Mouse (Mus musculus) embryo, embryonic 11.5 days (tissue): ENCODE measurements around the gene Afp.

Source experiments
- DNase-seq: peaks from one replicate; pipeline ENCODE4 v3.0.0-alpha.2; 2012; ENCODE audit warnings: low read depth, low spot score

Afp gene

DNA sequence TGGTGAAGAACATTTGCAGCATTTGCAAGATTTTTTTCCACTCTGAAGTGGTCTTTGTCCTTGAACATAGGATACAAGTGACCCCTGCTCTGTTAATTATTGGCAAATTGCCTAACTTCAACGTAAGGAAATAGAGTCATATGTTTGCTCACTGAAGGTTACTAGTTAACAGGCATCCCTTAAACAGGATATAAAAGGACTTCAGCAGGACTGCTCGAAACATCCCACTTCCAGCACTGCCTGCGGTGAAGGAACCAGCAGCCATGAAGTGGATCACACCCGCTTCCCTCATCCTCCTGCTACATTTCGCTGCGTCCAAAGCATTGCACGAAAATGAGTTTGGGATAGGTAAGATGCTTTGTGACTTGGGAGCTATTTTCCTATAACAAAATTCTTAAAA lies at the start of gene Afp:
Gene Afp, plus strand, starts transcription at position 220 of the 400 bp plus-strand sequence.
- no peak for DNase-seq

DNA sequence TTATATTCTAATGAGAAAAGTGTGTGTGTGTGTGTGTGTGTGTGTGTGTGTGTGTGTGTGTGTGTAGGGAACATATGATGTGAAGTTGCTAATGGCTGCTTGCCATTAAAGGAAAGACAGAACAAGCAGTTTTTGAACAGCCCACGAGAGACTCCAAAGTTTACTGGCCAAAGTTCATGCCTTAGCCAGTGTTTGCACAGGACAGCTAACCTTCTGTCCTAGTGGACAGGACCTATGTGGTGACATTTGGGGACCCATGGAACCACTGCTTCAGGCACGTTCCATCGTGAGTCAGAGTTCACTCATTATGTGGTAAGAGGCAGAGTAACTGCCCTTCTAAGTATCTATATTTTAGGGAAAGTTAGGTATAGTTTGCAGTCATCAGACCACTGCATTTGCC lies 43.0 kb upstream of the Afp start:
- no peak for DNase-seq

DNA sequence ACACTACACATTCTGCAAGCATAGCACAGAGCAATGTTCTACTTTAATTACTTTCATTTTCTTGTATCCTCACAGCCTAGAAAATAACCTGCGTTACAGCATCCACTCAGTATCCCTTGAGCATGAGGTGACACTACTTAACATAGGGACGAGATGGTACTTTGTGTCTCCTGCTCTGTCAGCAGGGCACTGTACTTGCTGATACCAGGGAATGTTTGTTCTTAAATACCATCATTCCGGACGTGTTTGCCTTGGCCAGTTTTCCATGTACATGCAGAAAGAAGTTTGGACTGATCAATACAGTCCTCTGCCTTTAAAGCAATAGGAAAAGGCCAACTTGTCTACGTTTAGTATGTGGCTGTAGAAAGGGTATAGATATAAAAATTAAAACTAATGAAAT lies 40.6 kb upstream of the Afp start:
- no peak for DNase-seq

DNA sequence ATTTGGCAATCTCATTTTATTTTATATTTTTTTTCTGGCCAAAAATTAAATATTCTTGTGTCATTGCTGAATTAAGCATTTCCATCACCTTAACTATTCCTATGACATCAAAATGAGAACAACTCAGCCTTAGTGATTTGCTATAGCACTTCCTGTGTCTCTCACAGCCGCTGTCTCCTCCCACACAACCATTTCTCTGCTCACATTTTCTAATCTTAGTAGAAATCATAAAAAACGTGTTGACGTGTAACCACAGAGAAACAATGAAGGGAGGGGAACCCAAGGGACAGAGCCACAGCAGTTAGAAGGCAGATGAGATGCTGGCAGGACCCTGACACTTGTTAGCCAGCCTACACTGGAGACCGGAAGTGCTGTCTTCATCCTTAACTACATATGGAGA lies 37.8 kb upstream of the Afp start:
- no peak for DNase-seq

DNA sequence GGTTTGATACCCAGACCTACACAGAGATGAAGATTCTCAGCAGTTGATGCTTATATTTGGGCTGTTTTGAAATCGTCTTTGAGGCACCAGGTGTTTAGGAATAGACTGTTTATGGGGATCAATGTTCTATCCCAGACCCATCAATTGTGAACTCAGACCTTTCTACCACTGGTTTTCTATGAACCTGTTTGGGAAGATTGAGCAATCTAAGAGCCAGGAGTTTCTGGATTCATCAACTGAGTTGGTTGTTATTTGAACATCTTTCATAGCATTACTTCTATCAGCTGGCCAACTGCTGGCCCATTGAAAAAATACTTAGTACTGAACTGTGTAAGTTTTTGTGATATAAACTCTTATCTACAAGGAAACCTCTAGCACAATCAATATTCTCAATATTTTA lies 33.3 kb upstream of the Afp start:
- DNase-seq: no peak

DNA sequence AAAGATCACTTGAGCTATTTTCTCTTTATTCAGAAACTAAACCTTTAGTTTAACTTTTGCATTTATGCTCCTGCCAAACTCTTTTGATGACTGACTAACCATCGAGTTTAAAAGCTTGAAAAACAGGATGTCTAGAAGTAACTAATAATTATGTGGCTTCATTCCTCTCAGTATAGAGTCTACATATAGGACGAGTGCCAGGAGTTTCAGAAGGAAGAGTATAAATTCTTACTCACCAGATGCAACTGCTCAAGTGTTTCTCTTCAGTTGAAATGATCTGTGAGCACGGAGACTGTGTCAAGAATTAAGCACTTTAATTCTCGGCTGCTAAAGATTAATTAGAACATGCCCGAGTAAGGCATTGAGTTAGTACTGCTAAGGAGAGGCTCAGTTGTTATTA lies 31.8 kb upstream of the Afp start:
- DNase-seq: no peak

DNA sequence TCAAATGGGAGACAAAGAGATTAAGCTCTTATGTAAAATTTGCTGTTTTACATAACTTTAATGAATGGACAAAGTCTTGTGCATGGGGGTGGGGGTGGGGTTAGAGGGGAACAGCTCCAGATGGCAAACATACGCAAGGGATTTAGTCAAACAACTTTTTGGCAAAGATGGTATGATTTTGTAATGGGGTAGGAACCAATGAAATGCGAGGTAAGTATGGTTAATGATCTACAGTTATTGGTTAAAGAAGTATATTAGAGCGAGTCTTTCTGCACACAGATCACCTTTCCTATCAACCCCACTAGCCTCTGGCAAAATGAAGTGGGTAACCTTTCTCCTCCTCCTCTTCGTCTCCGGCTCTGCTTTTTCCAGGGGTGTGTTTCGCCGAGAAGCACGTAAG lies 29.9 kb upstream of the Afp start, which contains the start of gene Alb:
Gene Alb, plus strand, starts transcription at position 279 of the 400 bp plus-strand sequence.
- no peak for DNase-seq

DNA sequence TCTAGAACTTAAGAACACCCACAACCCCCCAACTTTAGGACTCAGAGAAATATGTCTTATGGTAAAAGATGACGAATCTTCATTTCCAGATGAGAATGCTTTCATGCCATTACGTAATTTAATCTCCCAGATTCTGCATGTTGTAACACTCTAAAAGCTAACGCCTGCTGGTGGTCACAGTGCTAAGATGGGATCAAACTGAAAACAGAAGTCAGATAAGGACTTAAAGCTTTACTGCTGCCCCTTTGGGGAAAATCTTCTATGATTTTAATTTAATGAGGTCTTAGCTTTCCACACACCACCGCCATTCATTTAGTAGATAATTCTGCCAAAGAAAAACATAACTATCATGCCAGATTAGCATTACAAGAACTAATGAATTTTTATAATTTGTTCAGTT lies 23.7 kb upstream of the Afp start:
- no peak for DNase-seq

DNA sequence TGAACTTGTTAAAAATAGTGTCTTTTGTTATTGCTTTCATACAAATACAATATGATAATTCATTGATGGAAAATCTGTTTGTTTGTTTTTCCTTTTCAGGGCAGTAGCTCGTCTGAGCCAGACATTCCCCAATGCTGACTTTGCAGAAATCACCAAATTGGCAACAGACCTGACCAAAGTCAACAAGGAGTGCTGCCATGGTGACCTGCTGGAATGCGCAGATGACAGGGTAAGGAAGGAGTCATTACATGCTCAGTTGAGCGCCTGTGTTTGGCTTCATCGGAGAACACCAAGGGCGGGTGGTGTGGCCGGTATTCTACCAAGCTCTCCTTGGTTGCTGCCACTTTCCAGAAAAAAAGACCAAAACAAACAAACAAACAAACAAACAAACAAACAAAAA lies 23.3 kb upstream of the Afp start:
- DNase-seq: peak; percentile 35

DNA sequence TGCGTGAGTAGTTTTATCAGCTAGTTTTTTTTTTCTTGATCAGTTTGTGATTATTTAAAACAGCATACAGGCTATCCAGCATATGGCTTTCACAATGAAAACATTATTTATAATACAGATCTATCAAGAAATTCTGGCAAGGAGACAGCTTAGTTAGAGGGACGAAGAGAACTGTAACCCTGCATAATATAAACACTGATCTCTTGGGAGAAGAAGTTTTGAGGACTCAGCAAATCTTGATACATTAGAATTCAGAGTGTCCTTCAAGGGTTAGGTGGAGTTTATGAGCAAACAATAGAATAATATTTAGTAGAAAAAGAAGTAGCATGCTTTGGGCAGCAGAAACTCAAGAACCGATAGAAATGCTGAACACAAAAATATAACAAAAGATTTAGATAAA lies 19.7 kb upstream of the Afp start:
- no peak for DNase-seq

DNA sequence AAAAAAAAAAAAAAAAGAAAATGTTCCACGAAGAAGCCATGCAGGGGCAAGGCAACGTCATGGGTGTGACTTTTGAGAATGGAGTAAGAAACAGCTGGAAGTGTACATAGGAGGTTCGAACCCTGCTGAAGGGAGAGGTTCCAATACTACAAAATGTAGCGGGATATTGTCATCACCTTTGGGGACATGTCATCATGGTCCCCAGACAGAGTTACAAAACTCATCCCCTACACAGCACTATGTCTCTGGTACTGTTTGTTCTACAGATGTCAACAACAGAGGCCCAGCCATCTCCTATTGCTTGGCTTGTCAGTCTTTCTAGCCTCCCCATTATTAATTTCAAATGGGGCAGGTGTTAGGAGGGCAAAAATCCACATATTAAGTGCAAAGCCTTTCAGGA lies 16.6 kb upstream of the Afp start:
- no peak for DNase-seq

DNA sequence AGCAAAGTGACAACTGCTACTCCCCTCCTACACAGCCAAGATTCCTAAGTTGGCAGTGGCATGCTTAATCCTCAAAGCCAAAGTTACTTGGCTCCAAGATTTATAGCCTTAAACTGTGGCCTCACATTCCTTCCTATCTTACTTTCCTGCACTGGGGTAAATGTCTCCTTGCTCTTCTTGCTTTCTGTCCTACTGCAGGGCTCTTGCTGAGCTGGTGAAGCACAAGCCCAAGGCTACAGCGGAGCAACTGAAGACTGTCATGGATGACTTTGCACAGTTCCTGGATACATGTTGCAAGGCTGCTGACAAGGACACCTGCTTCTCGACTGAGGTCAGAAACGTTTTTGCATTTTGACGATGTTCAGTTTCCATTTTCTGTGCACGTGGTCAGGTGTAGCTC lies 16.2 kb upstream of the Afp start:
- no peak for DNase-seq

DNA sequence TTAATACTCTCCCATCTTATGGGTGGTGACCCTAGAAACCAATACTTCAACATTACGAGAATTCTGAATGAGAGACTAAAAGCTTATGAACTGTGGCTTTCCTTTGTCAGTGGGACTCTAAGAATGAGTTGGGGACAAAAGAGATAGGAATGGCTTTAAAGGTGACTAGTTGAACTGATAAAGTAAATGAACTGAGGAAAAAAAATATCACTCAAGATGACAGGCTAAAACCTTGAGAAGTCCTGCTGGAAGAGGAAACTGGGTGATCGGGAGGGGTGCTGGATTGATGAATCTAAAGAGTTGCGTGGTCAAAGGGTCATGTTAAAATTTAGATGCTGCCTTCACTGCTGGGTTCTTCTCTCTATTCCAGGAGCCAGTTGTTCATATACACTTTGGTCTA lies 13.8 kb upstream of the Afp start:
- no peak for DNase-seq

DNA sequence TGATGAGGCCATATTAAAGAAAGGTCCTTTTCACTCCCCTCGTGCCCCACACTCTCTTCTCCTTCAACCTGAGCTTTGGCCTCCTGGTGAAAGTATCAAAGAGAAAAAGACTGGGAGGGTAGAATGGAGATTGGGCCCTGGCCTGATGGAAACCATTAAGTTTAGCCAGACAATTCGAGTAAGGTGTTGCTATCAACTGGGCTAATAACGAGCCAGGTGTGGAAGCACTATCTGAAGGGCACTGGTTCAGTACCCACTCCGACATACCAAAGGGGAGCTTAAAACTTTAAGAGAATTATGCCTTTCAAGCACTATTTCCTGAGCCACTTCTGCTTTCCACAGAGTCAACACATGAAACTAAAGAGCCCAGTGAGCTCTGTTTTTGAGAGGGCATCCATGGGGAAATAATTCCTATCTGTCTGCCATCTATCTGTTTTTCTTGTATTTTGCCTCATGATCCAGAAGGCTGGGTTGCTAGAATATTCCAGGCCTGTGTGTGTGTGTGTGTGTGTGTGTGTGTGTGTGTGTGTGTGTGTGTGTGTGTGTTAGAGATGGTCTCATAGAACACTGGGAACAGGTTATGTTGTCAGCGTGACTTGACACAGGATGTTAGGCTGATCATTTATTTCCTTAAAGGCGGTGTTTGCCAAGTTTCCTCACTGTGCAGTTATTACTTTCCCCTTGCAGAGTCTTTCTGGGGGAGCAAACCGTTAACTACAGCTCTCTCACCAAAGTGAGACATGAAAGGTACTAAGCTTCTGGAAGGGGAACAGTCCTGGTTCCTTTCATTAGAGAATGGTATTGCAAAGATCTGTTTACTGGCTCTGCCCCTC lies 13.0 kb upstream of the Afp start:
- no peak for DNase-seq

DNA sequence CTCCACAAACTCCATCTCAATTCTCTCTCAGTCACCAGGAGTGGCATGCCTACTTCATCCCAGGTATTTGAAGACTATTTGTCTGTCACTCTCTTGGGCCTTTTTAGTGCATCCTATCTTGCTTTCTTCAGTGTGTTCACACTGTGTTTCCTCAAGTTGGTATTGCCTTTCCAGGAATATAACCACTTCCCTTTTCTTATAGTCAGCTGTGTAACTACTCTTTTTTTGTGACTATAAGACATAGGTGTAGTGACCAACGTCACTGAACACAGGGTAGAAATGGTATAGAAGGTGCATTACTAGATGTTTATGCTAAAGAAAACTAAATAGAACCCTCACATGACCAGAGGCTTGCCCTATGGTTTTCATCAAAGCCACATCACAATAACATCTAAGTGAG lies 11.7 kb upstream of the Afp start:
- no peak for DNase-seq

DNA sequence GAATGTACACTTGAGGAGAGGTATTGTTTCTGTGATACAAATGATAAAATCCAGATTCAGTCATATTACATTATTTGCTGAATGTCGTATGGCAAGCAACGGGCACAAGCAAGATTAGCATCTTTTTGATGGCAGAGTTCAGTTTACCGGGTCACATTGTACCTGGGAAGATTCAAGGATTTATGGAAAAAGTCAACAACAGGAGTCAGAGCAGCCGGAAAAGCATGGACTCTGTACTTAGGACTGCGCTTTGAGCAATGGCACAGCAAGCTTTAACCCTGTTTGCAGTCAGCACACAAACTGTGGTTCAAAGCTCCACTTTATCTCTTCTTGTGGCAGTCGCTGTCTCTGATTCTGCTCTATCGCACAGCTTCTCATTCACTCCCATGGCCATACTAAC lies 4.9 kb upstream of the Afp start:
- DNase-seq: no peak

DNA sequence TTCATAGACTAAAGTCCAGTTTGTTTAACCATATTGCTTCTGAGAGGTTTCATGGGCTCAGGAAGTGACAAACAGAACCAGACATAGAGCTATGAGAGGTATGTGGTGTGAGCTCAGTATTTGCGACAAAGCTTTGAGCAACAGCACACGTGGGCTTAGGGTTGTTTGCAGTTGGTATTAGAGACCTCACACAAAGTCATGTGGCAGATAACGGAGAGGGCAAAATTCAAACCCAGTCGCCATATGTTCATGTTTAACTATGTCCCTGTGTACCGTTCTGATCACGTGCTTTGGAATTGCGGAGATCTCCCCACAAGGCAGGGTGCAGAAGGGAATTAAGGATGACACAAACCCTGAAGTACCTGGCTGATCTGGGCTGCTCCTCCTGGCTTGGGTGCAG lies 2.2 kb upstream of the Afp start:
- DNase-seq: no peak

DNA sequence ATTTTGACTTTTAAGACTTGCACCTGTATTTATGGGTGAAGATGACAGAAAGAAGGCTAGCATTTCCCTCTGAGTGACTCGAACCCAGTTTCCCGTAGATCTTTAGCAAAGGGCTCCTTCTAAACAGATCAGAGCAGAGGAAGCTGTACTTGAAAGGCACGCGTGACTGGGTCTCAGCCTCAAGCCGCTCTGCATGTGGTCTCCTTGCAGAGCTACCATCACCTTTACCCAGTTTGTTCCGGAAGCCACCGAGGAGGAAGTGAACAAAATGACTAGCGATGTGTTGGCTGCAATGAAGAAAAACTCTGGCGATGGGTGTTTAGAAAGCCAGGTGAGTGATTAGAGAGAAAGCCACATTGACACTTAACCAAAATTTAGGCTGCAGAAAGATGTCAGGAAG lies 1.9 kb downstream of the Afp start:
- no peak for DNase-seq

DNA sequence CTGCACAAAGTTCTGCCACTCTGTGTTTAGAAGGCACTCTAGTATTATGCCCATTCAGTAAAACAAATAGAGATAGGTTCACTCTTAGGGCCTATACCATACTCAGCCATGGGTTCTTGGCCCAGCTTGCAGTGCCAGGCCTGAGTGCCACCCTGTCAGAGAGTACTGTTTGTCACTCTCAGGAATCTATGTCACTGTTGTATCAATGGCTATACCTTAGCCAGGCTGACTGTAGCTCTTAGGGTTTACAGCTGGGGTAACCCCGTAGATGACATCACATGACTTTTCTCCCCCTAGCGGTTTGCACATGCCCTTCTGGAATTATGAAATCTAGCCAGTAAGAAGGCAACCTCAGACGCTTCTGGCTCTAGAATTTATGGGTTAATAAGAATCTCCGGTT lies 3.8 kb downstream of the Afp start:
- DNase-seq: no peak

DNA sequence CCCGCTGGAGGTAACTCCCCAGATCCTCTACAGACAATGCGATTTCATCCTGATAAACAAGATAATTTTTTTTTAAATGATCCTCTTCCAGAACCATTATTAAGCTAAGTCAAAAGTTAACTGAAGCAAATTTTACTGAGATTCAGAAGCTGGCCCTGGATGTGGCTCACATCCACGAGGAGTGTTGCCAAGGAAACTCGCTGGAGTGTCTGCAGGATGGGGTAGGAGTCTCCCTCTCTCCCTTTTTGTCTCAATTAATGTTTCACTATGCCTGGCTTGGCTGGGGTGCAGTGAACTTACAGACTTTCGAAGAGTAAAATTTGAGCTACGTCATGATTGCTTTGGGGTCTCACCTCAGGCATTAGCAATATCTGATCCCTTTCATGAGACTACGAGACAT lies 9.0 kb downstream of the Afp start:
- no peak for DNase-seq

DNA sequence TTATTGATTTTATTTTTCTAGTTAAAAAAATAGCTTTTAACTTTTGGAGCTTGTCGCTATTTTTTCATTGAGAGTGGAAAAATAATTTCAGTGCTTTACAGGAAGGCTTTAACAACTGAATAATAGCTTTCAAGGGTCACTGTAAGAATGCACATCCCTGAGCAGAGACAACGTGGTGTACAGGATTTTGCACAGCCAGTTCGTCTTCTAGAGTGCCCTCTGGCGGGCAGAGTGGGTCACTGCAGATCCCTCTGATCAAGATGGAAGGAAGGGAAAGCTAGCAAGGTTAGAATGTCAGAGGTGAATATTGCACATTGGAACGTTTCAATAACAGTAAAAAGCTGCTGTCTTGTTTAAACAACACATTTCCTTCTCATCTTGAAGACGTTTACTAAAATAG lies 10.2 kb downstream of the Afp start:
- DNase-seq: peak; percentile 65

DNA sequence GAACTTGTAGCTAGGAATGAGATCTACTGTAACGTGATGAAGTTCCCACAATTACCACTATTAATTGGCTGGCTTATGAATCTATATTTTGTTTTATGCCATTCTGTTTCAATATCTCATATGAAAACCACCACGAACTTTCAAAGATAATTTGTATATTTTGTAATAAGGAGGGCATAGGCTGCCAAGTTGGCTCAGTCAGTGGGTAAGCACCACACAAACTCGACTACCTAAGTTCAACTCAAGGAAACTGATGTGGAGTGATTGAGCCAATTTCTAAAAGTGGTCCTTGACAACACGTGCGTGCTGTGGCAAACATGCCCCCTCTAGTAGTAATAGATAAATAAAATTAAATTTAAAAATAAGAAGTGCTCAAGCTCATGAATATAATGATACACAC lies 11.2 kb downstream of the Afp start:
- no peak for DNase-seq

DNA sequence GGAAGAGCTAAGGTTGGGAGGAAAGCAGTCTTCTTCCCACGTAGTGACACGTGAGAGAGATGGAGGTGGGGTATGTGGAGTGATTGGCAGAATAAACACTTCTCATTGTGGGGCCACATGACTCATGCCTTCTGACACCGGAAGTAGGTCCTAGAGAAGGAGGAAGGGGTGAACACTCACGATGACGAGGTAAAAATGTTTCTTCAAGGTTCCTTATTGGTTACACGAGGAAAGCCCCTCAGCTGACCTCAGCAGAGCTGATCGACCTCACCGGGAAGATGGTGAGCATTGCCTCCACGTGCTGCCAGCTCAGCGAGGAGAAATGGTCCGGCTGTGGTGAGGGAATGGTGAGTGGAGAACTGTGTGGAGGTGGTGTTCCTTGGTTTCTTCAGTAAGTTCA lies 14.2 kb downstream of the Afp start:
- DNase-seq: no peak

DNA sequence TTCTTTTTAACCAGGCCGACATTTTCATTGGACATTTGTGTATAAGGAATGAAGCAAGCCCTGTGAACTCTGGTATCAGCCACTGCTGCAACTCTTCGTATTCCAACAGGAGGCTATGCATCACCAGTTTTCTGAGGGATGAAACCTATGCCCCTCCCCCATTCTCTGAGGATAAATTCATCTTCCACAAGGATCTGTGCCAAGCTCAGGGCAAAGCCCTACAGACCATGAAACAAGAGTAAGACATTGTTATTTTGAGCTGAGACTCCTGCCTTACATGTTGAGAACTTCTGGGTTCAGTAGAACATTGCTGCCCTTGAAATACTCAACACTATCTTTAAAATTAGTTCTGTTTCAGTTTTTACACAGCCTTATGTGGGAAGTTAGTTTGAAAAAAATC lies 16.0 kb downstream of the Afp start:
- no peak for DNase-seq
